Mouse (Mus musculus) cerebellum, adult 9-11 months (tissue): ENCODE measurements around the gene Rnf11.
A peak's percentile ranks its signal among the peaks of the same experiment; 100 is the strongest.
"Not testable (repeated sequence)": the region's sequence is repeated elsewhere in the genome, so short reads cannot be mapped to it uniquely, and the experiment has no call there.

Experiments
- DNase-seq: peaks from one replicate; pipeline ENCODE4 v3.0.0; 2022

Rnf11 gene

DNA sequence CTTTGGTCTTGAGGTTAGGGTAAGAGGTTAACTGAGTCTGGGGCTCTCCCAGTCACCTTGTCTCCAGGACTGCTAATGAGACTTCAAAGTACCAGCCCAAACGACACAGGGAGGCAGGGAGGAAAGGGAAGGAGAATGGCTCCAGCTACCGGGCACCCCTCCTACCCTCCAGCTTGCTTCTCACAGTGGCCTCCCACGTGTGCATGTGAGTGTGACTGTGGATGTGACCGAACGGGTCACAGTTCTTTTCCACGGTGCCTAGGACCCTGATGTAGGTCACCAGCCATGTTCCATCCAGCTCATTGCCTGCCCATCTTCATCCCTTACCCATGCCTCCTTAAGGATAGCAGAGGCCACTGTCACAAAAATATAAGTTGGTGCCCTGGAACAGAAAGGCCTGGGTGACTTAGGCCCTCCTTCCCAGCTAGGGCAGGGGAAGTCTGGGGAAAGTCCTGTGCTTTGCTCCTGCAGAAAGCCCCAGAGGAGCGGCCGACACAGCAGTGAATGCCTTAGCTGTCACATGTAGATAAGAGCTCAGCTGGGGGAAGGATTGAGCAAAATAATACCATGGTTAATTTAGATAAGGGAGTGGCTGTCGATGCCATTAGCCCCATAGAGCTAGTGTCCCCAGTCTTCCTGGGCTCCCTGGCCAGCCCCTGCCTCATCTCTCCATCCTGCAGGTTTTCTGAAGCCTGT, 73.7 kb downstream of the Rnf11 start:
- DNase-seq = no peak

GRCm38 (mm10) chr4:109407701-109408485, 76.6 kb downstream of the Rnf11 start:
- peak; percentile 61 for DNase-seq

DNA sequence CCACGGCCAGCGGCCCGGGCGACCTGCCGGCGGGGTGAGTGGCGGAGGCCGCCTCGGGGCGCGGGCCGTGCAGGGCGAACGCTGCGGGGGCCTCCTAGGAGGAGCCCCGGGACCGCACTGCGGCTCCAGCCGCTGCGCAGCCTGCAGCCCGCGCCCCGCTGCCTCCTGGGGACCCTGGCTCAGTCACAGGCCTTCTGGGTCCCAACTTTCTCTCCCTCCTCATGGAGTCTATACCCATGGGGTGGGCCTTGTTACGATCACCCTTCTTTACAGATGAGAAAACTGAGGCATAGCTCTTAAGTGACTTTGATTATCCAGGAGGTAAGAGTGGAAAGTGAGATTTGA, 77.4 kb downstream of the Rnf11 start:
- no peak for DNase-seq

- peak; percentile 80 for DNase-seq
These were observed 77.9 kb downstream of the Rnf11 start, which contains the start of gene Ttc39a for GRCm38 (mm10) chr4:109406486-109407175. Ttc39a (plus strand) TSS chr4:109406623.

- peak; percentile 77 for DNase-seq
These were observed 78.5 kb downstream of the Rnf11 start for GRCm38 (mm10) chr4:109406054-109406485.

DNA sequence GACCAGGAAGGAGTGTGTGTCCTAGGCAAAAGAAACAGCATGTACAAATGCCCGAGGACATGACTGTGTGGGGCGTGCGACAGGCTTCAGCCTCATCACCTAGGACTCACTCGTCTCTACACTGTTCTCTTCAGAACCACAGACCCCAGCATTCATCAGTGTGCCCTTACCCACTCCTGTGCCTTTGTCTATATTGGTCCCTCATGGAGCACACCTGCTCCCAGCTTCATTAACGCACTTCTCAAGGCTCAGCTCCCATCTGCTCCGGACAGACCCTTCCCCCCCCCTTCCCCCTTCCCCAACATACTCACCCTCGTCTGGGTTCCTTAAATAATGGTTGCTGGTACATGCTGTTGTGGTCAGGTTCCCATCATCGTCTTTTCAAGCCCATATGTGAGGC, 79.1 kb downstream of the Rnf11 start:
- DNase-seq = no peak

DNA sequence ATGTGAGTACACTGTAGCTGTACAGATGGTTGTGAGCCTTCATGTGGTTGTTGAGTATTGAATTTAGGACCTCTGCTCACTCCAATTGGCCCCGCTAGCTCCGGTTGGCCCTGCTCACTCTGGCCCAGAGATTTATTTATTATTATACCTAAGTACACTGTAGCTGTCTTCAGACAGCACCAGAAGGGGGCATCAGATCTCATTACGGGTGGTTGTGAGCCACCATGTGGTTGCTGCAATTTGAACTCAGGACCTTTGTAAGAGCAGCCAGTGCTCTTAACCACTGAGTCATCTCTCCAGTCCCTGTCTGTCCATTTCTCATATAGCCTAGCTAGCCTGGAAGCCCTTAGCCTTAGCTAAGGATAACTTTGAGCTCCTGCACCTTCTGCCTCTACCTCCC, 79.6 kb downstream of the Rnf11 start:
- not testable (repeated sequence) for DNase-seq

DNA sequence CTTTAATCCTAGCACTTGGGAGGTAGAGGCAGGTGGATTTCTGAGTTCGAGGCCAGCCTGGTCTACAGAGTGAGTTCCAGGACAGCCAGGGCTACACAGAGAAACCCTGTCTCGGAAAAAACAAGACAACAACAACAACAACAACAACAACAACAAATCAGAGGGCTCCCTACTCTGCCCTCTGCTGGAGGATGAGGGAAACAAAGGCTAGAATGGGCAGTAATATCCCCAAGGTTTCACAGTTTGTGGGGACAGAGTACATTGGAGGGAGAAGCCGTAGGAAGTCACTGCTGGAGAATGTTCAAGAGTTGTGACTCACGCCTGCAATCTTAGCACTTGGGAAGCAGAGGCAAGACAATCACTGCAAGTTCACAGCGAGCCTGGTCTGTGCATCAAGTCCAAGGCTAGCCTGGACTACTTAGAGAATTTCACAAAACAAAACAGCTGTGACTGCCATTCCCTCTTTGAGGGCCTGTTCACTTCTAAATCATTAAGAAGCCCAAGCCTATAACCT, 83.3 kb downstream of the Rnf11 start:
- DNase-seq = no peak
